Mouse (Mus musculus): Measurements from ENCODE around the gene Parp16. TPM values are rescaled to one million over a fixed set of nuclear protein-coding genes. Genes with fewer than 3 reads are reported as not detected.
A peak's percentile ranks its signal among the peaks of the same experiment; 100 is the strongest.

Gene Parp16
- total RNA-seq (2012; rRNA removed) (1.3 and 1.7 TPM in 2 replicates), total RNA-seq (2014; rRNA removed) (0.44 and 0.46 TPM in 2 replicates), polyA plus RNA-seq (2012; ENCODE audit: insufficient read length, low read depth) (0.81 and 0.94 TPM in 2 replicates)

DNA sequence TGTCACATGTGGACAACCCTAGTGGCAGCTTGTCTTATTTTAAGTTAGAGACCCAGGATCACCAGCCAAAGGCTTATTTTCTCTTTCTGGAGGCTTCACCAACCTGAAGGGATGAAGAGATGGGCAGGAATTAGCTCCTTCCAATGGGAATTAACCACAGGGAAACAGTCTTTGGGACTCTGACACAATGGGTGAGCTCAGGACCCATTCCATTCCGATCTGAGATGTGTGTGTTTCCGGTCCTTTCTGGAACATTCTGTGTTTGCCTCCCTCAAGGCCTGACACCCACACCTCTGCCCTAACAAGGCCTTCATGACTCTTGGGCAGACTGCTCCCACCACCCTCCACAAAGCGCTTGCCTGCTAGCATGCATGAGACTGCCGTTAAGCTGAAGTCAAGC is at the start of gene Parp16:
Gene Parp16 (plus strand): TSS at position 301 of the 400 bp plus-strand sequence.
- H3K4me2 ChIP-seq (ENCODE audit: insufficient read depth, low read depth, poor library complexity, severe bottlenecking), result 0 out of 2 replicates have a peak within 1 kb of the TSS, but pooled peaks have one; percentile 6
- peak within 1 kb of the TSS; percentile 43 for H3K27ac ChIP-seq (ENCODE audit: insufficient read depth, low read depth)
- peaks cover 2% of the 10 kb centered on the region for H3K27me3 ChIP-seq (replicated peaks)
- no peaks in the 10 kb centered on the region for H3K79me2 ChIP-seq (replicated peaks; ENCODE audit: control insufficient read depth, extremely low read depth, insufficient read depth, poor library complexity, severe bottlenecking)
- H3K36me3 ChIP-seq (replicated peaks in 1 of 2; ENCODE audit: control insufficient read depth in 1 of 2, insufficient read depth in 1 of 2, low read length in 1 of 2), result no peaks in the 10 kb centered on the region
- TF ChIP-seq RAD21 (IDR thresholded peaks at IDR 0.05; ENCODE audit: low read depth, low read length) (no peak), CHD1 (IDR thresholded peaks at IDR 0.05; ENCODE audit: low read depth, low read length) (no peak), MXI1 (IDR thresholded peaks at IDR 0.05; ENCODE audit: low read depth, low read length) (no peak), POLR2A (IDR thresholded peaks at IDR 0.05; ENCODE audit: low read depth, low read length) (no peak), ZNF384 (IDR thresholded peaks at IDR 0.05; ENCODE audit: low read depth, low read length) (no peak), KAT2A (IDR thresholded peaks at IDR 0.05; ENCODE audit: insufficient replicate concordance, low read length) (no peak), POLR2AphosphoS2 (IDR thresholded peaks at IDR 0.05; ENCODE audit: low read depth, low read length) (no peak), E2F4 (IDR thresholded peaks at IDR 0.05; ENCODE audit: insufficient replicate concordance, low read depth, low read length) (no peak), MAZ (IDR thresholded peaks at IDR 0.05; ENCODE audit: low read depth, low read length) (no peak), NRF1 (IDR thresholded peaks at IDR 0.05; ENCODE audit: low read depth, low read length) (no peak)
- in situ Hi-C loops (cut with MboI; ENCODE audit: low pct_ligation_motif_present, low pct_unique_long_range_greater_than_20kb, low sequenced_read_pairs), result no loop called here
- peaks cover 13 to 36% of the 10 kb centered on the region in 2 experiments for H3K4me1 ChIP-seq (ENCODE audit: control insufficient read depth in 1 of 2, insufficient read depth in 2 of 2)
- H3K9me3 ChIP-seq (replicated peaks; ENCODE audit: low read length), result no peaks in the 10 kb centered on the region
- H3K4me3 ChIP-seq (replicated peaks in 1 of 3; ENCODE audit: low read depth in 2 of 3, low read length in 2 of 3, poor library complexity in 1 of 3), result peak within 1 kb of the TSS in 1 of 3 experiments; percentile 9
- peak within 1 kb of the TSS; percentile 10; the same call in 1 of the 2 replicates for H3K9ac ChIP-seq (ENCODE audit: insufficient read depth, low read depth)
- dilution Hi-C loops (cut with MboI; ENCODE audit: extremely low pct_ligation_motif_present, extremely low pct_unique_long_range_greater_than_20kb, low sequenced_read_pairs), result no loop called here
- DNase-seq (ENCODE audit: extremely low read depth), result no peak

DNA sequence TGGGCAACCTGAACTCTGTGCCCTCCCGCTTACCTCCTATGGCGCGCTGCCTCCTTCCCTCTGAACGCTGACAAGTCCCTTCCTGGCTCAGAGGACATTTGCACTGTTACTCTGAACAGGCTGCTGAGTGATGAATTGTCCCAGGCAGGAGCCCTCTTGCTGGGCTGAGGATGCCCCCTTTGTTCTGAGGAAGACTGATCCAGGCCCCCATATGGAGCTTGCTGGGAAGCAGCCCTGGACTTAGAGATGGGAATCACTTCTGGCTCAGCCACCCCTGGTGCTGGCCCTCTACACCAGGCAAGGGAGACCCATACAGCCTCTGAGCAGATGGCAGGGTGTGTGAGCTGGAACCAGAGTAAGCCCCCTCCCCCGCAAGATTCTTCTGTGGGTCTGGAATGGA is 49.2 kb upstream of the Parp16 start:
- Histone ChIP-seq H3K4me2 (ENCODE audit: insufficient read depth, low read depth, poor library complexity, severe bottlenecking) (no peak overlapping the region), H3K36me3 (replicated peaks in 1 of 2; ENCODE audit: control insufficient read depth in 1 of 2, insufficient read depth in 1 of 2, low read length in 1 of 2) (no peaks in the 10 kb centered on the region), H3K79me2 (replicated peaks; ENCODE audit: control insufficient read depth, extremely low read depth, insufficient read depth, poor library complexity, severe bottlenecking) (no peaks in the 10 kb centered on the region), H3K9ac (ENCODE audit: insufficient read depth, low read depth) (no peak overlapping the region), H3K9me3 (replicated peaks; ENCODE audit: low read length) (no peaks in the 10 kb centered on the region), H3K4me1 (ENCODE audit: control insufficient read depth in 1 of 2, insufficient read depth in 2 of 2) (peaks cover 4 to 27% of the 10 kb centered on the region in 2 experiments), H3K27ac (ENCODE audit: insufficient read depth, low read depth) (no peak overlapping the region), H3K27me3 (replicated peaks) (peaks cover 57% of the 10 kb centered on the region), H3K4me3 (replicated peaks in 1 of 3; ENCODE audit: low read depth in 2 of 3, low read length in 2 of 3, poor library complexity in 1 of 3) (no peak overlapping the region)
- in situ Hi-C loops (cut with MboI; ENCODE audit: low pct_ligation_motif_present, low pct_unique_long_range_greater_than_20kb, low sequenced_read_pairs) (no loop called here), dilution Hi-C loops (cut with MboI; ENCODE audit: extremely low pct_ligation_motif_present, extremely low pct_unique_long_range_greater_than_20kb, low sequenced_read_pairs) (no loop called here)
- TF ChIP-seq MYC (IDR thresholded peaks at IDR 0.05; ENCODE audit: low read depth, low read length), result no peak
- TF ChIP-seq USF1 (IDR thresholded peaks at IDR 0.05; ENCODE audit: low read depth, low read length), result no peak
- TF ChIP-seq JUND (conservative IDR thresholded peaks at IDR 0.05; ENCODE audit: low read depth, low read length), result no peak
- no peak for TF ChIP-seq MXI1 (IDR thresholded peaks at IDR 0.05; ENCODE audit: low read depth, low read length)
- no peak for TF ChIP-seq SIN3A (IDR thresholded peaks at IDR 0.05; ENCODE audit: low read length)
- no peak for TF ChIP-seq IRF4 (IDR thresholded peaks at IDR 0.05; ENCODE audit: low read depth, low read length)
- no peak for TF ChIP-seq MAFK (IDR thresholded peaks at IDR 0.05; ENCODE audit: insufficient replicate concordance, low read length)
- TF ChIP-seq TBP (conservative IDR thresholded peaks at IDR 0.05; ENCODE audit: low read depth, low read length), result no peak
- no peak for TF ChIP-seq ELF1 (IDR thresholded peaks at IDR 0.05; ENCODE audit: low read depth, low read length)
- TF ChIP-seq POLR2AphosphoS2 (IDR thresholded peaks at IDR 0.05; ENCODE audit: low read depth, low read length), result no peak
- no peak for TF ChIP-seq POLR2A (IDR thresholded peaks at IDR 0.05; ENCODE audit: low read depth, low read length)
- no peak for TF ChIP-seq HCFC1 (IDR thresholded peaks at IDR 0.05; ENCODE audit: low read depth, low read length)
- TF ChIP-seq ZC3H11A (IDR thresholded peaks at IDR 0.05; ENCODE audit: low read depth, low read length), result no peak
- TF ChIP-seq BHLHE40 (IDR thresholded peaks at IDR 0.05; ENCODE audit: low read depth, low read length), result no peak
- no peak for TF ChIP-seq USF2 (conservative IDR thresholded peaks at IDR 0.05; ENCODE audit: low read depth, low read length)
- no peak for TF ChIP-seq ZNF384 (IDR thresholded peaks at IDR 0.05; ENCODE audit: low read depth, low read length)
- TF ChIP-seq GABPA (IDR thresholded peaks at IDR 0.05; ENCODE audit: insufficient replicate concordance, low read depth, low read length), result no peak
- TF ChIP-seq JUN (IDR thresholded peaks at IDR 0.05; ENCODE audit: insufficient read depth, low read depth, low read length), result no peak
- no peak for DNase-seq (ENCODE audit: extremely low read depth)
